Mouse (Mus musculus) left cerebral cortex, postnatal 14 days (tissue): ENCODE measurements around the gene Ssxb1. TPM values are rescaled to one million over a fixed set of nuclear protein-coding genes. Genes with fewer than 3 reads are reported as not detected.
"Not testable (repeated sequence)": the region's sequence is repeated elsewhere in the genome, so short reads cannot be mapped to it uniquely, and the experiment has no call there.

ENCODE experiments used
- DNase-seq, 2 experiments: peaks; one replicate each; pipeline ENCODE4 v3.0.0; 2021 to 2022; ENCODE audit warnings: low spot score in 2 of 2, mixed read lengths in 1 of 2
- intact Hi-C: fragments of 180-260 bp; cut with DNase I; formaldehyde crosslinking; loops from one replicate; pipeline ENCODE4 v1.15.1; 2025
- long read RNA-seq, 2 experiments: library from polyadenylated mRNA; stranded (forward); transcript quantifications; one replicate each; pipeline ENCODE4 v2.0.0; 2021
- total RNA-seq, 2 experiments: library from RNA; stranded (reverse); gene quantifications; 2 replicates each; pipeline ENCODE4 v1.2.3; 2021

The Ssxb1 gene
- total RNA-seq, result not detected
- long read RNA-seq, experiment 1, result 0 reads
- long read RNA-seq, experiment 2, result 0 reads

DNA sequence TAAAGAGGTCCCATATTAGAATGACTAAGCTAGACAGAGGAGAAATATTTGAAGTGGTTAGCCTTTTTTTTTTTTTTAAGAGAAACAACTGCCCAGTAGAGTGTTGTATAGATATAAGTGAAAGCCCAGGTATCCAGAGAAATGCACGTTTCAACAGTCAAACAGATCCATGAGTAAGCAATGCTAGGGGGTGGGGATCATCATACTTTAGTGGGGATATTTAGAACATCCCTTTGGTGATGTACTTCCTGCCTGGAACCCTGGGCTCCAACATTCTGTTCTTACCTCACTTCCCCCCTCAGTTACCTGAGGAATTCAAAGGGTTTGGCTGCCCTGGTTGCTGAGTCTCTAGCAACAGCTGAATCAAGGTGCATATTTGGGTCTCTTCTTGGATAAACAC lies at the start of gene Ssxb1:
Ssxb1 (plus strand) TSS at position 301 of the 400 bp plus-strand sequence.
- intact Hi-C loops, DNase-seq: not testable (repeated sequence)

DNA sequence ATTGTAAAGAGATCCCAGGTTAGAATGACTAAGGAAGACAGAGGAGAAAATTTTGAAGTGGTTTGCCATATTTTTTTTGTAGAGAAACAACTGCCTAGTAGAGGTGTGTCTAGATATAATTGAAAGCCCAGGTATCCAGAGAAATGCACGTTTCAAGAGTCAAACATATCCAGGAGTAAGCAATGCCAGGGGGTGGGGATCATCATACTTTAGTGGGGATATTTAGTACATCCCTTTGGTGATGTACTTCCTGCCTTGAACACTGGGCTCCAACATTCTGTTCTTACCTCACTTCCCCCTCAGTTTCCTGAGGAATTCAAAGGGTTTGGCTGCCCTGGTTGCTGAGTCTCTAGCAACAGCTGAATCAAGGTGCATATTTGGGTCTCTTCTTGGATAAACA lies 46.4 kb upstream of the Ssxb1 start, which contains the start of gene Ssxb9:
Ssxb9 (plus strand) TSS at position 301 of the 400 bp plus-strand sequence.
- intact Hi-C loops, DNase-seq: not testable (repeated sequence)

DNA sequence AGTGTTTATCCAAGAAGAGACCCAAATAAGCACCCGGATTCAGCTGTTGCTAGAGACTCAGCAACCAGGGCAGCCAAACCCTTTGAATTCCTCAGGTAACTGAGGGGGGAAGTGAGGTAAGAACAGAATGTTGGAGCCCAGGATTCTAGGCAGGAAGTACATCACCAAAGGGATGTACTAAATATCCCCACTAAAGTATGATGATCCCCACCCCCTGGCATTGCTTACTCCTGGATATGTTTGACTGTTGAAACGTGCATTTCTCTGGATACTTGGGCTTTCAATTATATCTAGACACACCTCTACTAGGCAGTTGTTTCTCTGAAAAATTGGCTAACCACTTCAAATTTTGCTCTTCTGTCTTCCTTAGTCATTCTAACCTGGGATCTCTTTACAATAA lies 48.5 kb downstream of the Ssxb1 start, which contains the start of gene Ssxb2:
Ssxb2 (minus strand) TSS at position 101 of the 400 bp plus-strand sequence.
- DNase-seq, intact Hi-C loops: not testable (repeated sequence)

Other genes with a start within 250 kb of the Ssxb1 start
- 10 to 100 TPM; 15.7 to 16.3 TPM for gene Tbc1d25, start 237.1 kb upstream of the Ssxb1 start, total RNA-seq
- 10 to 100 TPM; 31.7 to 33.3 TPM for gene Ebp, start 219.8 kb upstream of the Ssxb1 start, total RNA-seq
- 10 to 100 TPM; 83.2 to 83.3 TPM for gene Porcn, start 206.8 kb upstream of the Ssxb1 start, total RNA-seq
- gene Ftsj1, start 160.9 kb upstream of the Ssxb1 start, total RNA-seq, result 10 to 100 TPM; 22.7 to 25.9 TPM
- gene Slc38a5, start 142.2 kb upstream of the Ssxb1 start, total RNA-seq, result 10 to 100 TPM; 11.9 to 12.7 TPM
- gene Ssxb10, start 85.9 kb upstream of the Ssxb1 start, total RNA-seq, result not detected
- gene Ssxb9, start 46.3 kb upstream of the Ssxb1 start, total RNA-seq, result not detected
- not detected for gene Ssxb2, start 48.4 kb downstream of the Ssxb1 start, total RNA-seq
- not detected for gene Gm14459, start 111.6 kb downstream of the Ssxb1 start, total RNA-seq
- gene Ssxb6, start 134.9 kb downstream of the Ssxb1 start, total RNA-seq, result not detected
- gene Ssxb3, start 178.5 kb downstream of the Ssxb1 start, total RNA-seq, result not detected